Mouse (Mus musculus) E14TG2a.4 (cell line): ENCODE data around the gene Olfr67.

Source experiments
- CTCF ChIP-seq: conservative IDR thresholded peaks from 2 replicates; pipeline ENCODE4 v1.5.1; 2014; ENCODE audit warnings: low read length
- NANOG ChIP-seq: IDR thresholded peaks from 2 replicates; pipeline ENCODE4 v1.6.1; 2014; ENCODE audit warnings: borderline replicate concordance, low read length, mixed read lengths
- POU5F1 ChIP-seq: IDR thresholded peaks from 2 replicates; pipeline ENCODE4 v1.6.1; 2014; ENCODE audit warnings: low read length, borderline replicate concordance

- TF ChIP-seq CTCF: no peak
- TF ChIP-seq NANOG: no peak
- no peak for TF ChIP-seq POU5F1
Observed at GRCm38 (mm10) chr7:103810746-103811145, 19.1 kb upstream of the Olfr67 start.
